Mouse (Mus musculus) embryonic facial prominence, embryonic 14.5 days (tissue): ENCODE results near the gene Plac8. TPM values are rescaled to one million over a fixed set of nuclear protein-coding genes. Genes with fewer than 3 reads are reported as not detected.

Source experiments
- ATAC-seq: fragments of 200-750 bp; cut with Nextera tagmentation; 2 replicates; pipeline ENCODE4 v1.8.0; 2017; ENCODE audit warnings: low read depth, moderate number of reproducible peaks, moderate TSS enrichment
- DNase-seq: peaks from one replicate; pipeline ENCODE4 v3.0.0-alpha.2; 2015; ENCODE audit warnings: low spot score
- H3K27ac ChIP-seq: fragments of 300-500 bp; sonication (generic); replicated peaks from 2 replicates; pipeline ENCODE4 v1.5.1; 2014; ENCODE audit warnings: low read depth, mild to moderate bottlenecking, low read length, moderate library complexity
- H3K27me3 ChIP-seq: fragments of 300-500 bp; sonication (generic); replicated peaks from 2 replicates; pipeline ENCODE4 v1.6.1; 2014; ENCODE audit warnings: low read length; ENCODE audit not compliant: control insufficient read depth, insufficient read depth
- H3K36me3 ChIP-seq: fragments of 300-500 bp; sonication (generic); 2 replicates; pipeline ENCODE4 v1.6.1; 2014; ENCODE audit warnings: low read length, mixed read lengths; ENCODE audit not compliant: control insufficient read depth, insufficient read depth
- H3K4me1 ChIP-seq: fragments of 300-500 bp; sonication (generic); 2 replicates; pipeline ENCODE4 v1.6.1; 2014; ENCODE audit warnings: antibody characterized with exemption, low read length; ENCODE audit not compliant: control insufficient read depth, insufficient read depth
- H3K4me2 ChIP-seq: fragments of 300-500 bp; sonication (generic); 2 replicates; pipeline ENCODE4 v1.6.1; 2014; ENCODE audit warnings: low read depth, mild to moderate bottlenecking, low read length, moderate library complexity, mixed read lengths
- H3K4me3 ChIP-seq: fragments of 300-500 bp; sonication (generic); 2 replicates; pipeline ENCODE4 v1.5.1; 2014; ENCODE audit warnings: low read depth, mild to moderate bottlenecking, low read length
- H3K9ac ChIP-seq: fragments of 300-500 bp; sonication (generic); 2 replicates; pipeline ENCODE4 v1.6.1; 2014; ENCODE audit warnings: low read depth, mild to moderate bottlenecking, low read length, moderate library complexity, mixed read lengths
- H3K9me3 ChIP-seq: fragments of 300-500 bp; sonication (generic); 2 replicates; pipeline ENCODE4 v1.6.1; 2016; ENCODE audit warnings: low read length; ENCODE audit not compliant: control insufficient read depth
- WGBS: fragments of 180-500 bp; shearing (Covaris S2); extraction: QIAGEN DNeasy Blood & Tissue Kit; methylation state at CpG from one replicate; pipeline ENCODE4 v1.1.7; 2014; 5-methylcytosine and 5-hydroxymethylcytosine counted together
- polyA plus RNA-seq: library from polyadenylated mRNA; unstranded; fragments of >200 nt; fragmentation: Nextera tagmentation; extraction: Ambion mirVana; gene quantifications from 2 replicates; pipeline ENCODE4 v1.2.1, GENCODE M21; 2014

Plac8 gene
- polyA plus RNA-seq, 1 experiment from 2014 or later = 8.6 TPM

DNA sequence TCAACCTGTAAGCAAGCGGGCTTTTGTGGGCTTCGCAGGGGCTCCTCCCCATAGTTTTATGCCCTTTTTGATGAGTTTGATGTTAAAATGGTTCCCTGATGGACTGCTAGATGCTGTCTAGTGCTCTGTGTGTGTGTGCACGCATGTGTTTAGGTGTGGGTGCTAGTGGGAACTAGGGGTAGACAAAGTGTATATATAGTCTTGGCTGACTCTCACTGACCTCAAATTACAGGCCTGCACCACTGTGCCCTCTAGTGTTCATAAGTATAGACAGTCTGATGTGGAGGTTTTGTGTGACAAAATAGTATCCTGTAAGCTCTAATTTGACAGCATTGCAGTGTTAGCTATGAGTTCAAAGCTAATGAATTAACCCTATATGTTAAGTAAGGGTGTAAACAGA lies 35.4 kb downstream of the Plac8 start:
- H3K27me3 ChIP-seq = no peaks in the 10 kb centered on the region
- H3K9ac ChIP-seq = no peak overlapping the region
- H3K4me1 ChIP-seq = no peaks in the 10 kb centered on the region
- no peak overlapping the region for H3K4me3 ChIP-seq
- H3K4me2 ChIP-seq = no peak overlapping the region
- 87% methylated on average over 3 of the region's 3 CpGs for WGBS
- DNase-seq = peak; percentile 43
- no peak overlapping the region for H3K27ac ChIP-seq
- no peak for ATAC-seq
- H3K9me3 ChIP-seq = no peaks in the 10 kb centered on the region
- peaks cover 70% of the 10 kb centered on the region for H3K36me3 ChIP-seq

DNA sequence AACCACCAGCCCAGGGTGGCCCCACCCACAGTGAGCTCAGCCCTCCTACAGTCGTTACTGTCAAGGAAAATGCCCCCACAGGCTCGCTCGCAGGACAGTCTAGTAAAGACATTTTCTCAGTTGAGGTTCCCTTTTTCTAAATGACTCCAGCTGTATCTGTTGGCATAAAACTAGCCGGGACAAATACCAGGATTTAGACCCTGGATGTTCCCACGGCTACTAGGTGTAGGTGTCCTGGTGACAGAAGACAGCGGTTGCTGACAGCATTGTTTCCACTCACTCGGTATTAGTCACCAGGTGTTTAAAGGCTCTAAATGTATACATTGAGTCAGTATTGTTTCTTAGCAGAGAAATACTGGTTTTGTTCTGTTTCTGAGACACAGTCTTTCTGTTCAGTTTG lies 36.2 kb downstream of the Plac8 start:
- H3K4me2 ChIP-seq = no peak overlapping the region
- H3K27ac ChIP-seq = no peak overlapping the region
- peaks cover 71% of the 10 kb centered on the region for H3K36me3 ChIP-seq
- no peak overlapping the region for H3K4me3 ChIP-seq
- WGBS = 83% methylated on average over 7 of the region's 7 CpGs
- H3K9me3 ChIP-seq = no peaks in the 10 kb centered on the region
- no peak for DNase-seq
- ATAC-seq = no peak
- no peaks in the 10 kb centered on the region for H3K4me1 ChIP-seq
- H3K27me3 ChIP-seq = no peaks in the 10 kb centered on the region
- no peak overlapping the region for H3K9ac ChIP-seq

DNA sequence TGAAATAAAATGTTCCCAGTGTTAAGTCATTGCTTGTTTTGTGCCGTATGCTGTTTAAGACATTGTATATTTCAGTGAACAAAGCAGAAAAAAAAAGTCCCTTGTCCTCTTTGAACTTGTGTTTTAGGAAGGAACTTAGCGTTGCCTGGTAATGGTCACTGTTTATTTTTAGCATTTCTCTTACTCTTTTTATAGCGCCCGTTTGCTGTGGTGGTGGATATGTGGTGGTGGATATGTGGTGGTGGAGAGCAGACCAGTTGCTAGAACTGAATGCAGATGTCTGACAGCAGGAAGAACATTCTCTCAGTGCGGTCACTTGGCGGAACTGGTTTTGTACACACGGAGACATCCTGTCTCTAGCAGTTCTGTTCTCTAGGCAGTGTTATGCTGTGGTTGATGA lies 45.9 kb downstream of the Plac8 start:
- no peak overlapping the region for H3K4me2 ChIP-seq
- WGBS = 76% methylated on average over 7 of the region's 7 CpGs
- no peaks in the 10 kb centered on the region for H3K4me1 ChIP-seq
- ATAC-seq (0 out of 2 replicates have a peak, but pooled peaks have one; percentile 30), DNase-seq (peak; percentile 27)
- no peak overlapping the region; the same call in 1 of the 2 replicates for H3K27ac ChIP-seq
- no peak overlapping the region for H3K9ac ChIP-seq
- H3K4me3 ChIP-seq = no peak overlapping the region
- H3K9me3 ChIP-seq = no peaks in the 10 kb centered on the region
- H3K27me3 ChIP-seq = no peaks in the 10 kb centered on the region
- H3K36me3 ChIP-seq = peaks cover 46% of the 10 kb centered on the region

DNA sequence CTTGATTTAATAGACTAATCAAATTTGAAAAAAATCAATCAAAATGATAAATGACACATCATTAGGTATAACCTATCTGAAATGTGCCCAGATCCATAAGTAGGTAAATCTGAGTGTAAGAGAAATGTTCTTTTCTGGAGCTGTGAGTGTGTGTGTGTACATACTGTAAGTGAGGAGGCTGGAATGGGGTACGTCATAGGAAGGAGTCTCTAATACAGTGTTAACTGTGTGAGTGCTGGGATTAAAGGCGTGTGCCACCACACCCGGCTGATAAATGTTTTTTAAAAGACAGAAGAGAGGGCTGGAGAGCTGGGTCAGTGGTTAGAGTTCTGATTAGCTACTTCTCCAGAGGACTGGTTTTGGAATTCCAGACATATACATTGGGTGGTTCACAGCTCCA lies 46.4 kb downstream of the Plac8 start:
- Histone ChIP-seq H3K27me3 (no peaks in the 10 kb centered on the region), H3K36me3 (peaks cover 41% of the 10 kb centered on the region), H3K27ac (no peak overlapping the region; the same call in 1 of the 2 replicates), H3K4me3 (no peak overlapping the region), H3K4me2 (no peak overlapping the region), H3K4me1 (no peaks in the 10 kb centered on the region), H3K9me3 (no peaks in the 10 kb centered on the region), H3K9ac (no peak overlapping the region)
- no peak for ATAC-seq
- WGBS = 82% methylated on average over 3 of the region's 3 CpGs
- no peak for DNase-seq

DNA sequence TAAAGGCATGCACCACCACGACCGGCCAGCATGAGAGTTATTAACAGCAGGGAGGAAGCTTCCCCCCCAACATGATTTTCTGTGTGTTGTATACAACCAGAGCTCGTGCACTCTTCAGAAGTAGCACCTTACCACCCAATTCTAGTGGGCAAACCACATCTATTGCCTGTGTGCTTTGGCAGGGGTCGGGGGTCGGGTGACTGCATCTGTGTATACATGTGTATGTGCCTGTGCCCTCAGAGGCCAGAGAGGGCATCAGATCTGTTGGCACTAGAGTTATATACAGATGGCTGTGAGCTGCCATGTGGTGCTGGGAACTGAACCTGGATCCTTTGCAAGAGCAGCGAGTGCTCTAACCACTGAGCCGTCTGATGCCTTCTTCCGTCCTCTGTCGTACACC lies 47.1 kb downstream of the Plac8 start:
- H3K27me3 ChIP-seq = no peaks in the 10 kb centered on the region
- WGBS = 92% methylated on average over 9 of the region's 9 CpGs
- peaks cover 34% of the 10 kb centered on the region for H3K36me3 ChIP-seq
- ATAC-seq (no peak), DNase-seq (no peak)
- no peak overlapping the region for H3K27ac ChIP-seq
- H3K4me3 ChIP-seq = no peak overlapping the region
- no peak overlapping the region for H3K9ac ChIP-seq
- H3K4me2 ChIP-seq = no peak overlapping the region
- H3K9me3 ChIP-seq = no peaks in the 10 kb centered on the region
- H3K4me1 ChIP-seq = 0 out of 2 replicates have a peak, but pooled peaks cover 1% of the 10 kb centered on the region

DNA sequence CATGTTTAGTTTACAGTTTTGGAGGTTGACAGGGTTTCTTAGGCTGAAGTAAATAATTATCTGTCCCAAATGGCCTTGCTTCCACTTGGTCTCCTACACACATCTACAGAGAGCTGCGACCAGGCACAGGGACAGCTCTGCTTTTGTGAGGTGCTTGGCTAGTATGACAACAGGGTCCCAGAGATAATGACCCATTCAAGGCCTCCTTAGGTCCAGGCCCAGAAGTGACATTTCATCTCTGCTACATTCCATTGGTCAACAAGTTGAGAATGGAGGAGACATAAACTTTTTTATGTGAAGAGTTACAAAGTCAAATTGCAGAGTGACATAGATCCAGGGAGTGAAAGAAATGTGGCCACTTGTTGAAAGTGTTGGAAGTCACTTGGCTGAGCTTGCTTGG lies 48.7 kb downstream of the Plac8 start:
- Histone ChIP-seq H3K9ac (no peak overlapping the region), H3K4me3 (no peak overlapping the region), H3K27me3 (no peaks in the 10 kb centered on the region), H3K9me3 (no peaks in the 10 kb centered on the region), H3K36me3 (peaks cover 18% of the 10 kb centered on the region), H3K27ac (no peak overlapping the region), H3K4me1 (0 out of 2 replicates have a peak, but pooled peaks cover 6% of the 10 kb centered on the region), H3K4me2 (no peak overlapping the region)
- WGBS = 92% methylated on average over 1 of the region's 1 CpGs
- DNase-seq (no peak), ATAC-seq (no peak)

DNA sequence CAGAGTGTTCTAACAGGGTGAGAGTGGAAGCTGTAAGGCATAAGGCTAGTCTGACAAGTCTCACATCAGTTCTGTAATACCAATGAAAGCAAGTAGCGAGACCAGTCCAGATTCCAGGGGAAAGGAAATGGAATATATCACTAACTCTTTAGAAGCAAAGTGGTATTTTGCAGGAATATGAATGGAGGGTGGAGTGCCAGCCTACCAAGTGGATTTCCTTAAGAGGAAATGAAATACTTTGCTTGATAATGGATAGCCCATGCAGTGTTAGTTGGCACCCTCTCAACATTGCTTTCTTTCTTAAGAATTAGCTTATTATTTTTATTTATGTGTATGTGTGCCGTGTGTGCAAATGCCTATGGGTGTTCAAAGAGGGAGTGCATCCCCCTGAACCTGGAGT lies 51.8 kb downstream of the Plac8 start:
- ATAC-seq (no peak), DNase-seq (no peak)
- WGBS = 90% methylated on average over 2 of the region's 2 CpGs
- Histone ChIP-seq H3K4me1 (peaks cover 11% of the 10 kb centered on the region; the same call in 1 of the 2 replicates), H3K9me3 (no peaks in the 10 kb centered on the region), H3K4me3 (no peak overlapping the region), H3K9ac (no peak overlapping the region), H3K4me2 (peak overlapping the region; percentile 76; the same call in 1 of the 2 replicates), H3K27ac (no peak overlapping the region), H3K36me3 (peaks cover 7% of the 10 kb centered on the region; the same call in 1 of the 2 replicates), H3K27me3 (no peaks in the 10 kb centered on the region)

DNA sequence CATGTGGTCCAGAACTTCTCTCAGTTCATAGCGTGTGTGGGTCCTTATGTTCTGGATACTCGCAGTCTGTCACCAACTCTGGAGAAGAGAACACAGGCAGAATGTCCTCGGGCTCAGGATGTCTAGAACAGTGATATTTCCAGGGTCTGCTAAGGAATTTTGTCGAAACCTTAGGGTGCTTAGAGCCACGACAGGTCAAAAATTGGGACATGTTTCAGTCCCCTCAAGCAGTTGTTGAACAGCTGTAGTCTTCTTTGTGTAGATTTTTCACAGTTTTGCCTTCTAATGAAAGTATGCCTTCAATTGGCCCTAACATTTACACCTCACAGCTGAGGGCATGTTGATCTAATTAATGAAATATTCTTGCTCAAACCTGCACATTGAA lies 53.0 kb downstream of the Plac8 start:
- peaks cover 7% of the 10 kb centered on the region; the same call in 1 of the 2 replicates for H3K36me3 ChIP-seq
- peak overlapping the region; percentile 89 for H3K9ac ChIP-seq
- ATAC-seq = no peak
- DNase-seq = no peak
- no peaks in the 10 kb centered on the region for H3K27me3 ChIP-seq
- H3K9me3 ChIP-seq = no peaks in the 10 kb centered on the region
- H3K27ac ChIP-seq = peak overlapping the region; percentile 85; the same call in 1 of the 2 replicates
- peak overlapping the region; percentile 76 for H3K4me3 ChIP-seq
- 9% methylated on average over 5 of the region's 5 CpGs for WGBS
- peaks cover 11% of the 10 kb centered on the region; the same call in 1 of the 2 replicates for H3K4me1 ChIP-seq
- peak overlapping the region; percentile 76 for H3K4me2 ChIP-seq
